Mouse (Mus musculus) adrenal gland, adult 8-10 months (tissue): Measurements from ENCODE around the gene Pkp4. TPM values are rescaled to one million over a fixed set of nuclear protein-coding genes. Genes with fewer than 3 reads are reported as not detected.

Source experiments
- DNase-seq: peaks from one replicate; pipeline ENCODE4 v3.0.0; 2022
- total RNA-seq, 4 experiments: library from RNA; stranded (reverse); gene quantifications; 2 replicates each; pipeline ENCODE4 v1.2.4; 2022

Pkp4 gene
- total RNA-seq, 4 experiments from 2014 or later = 40.7 to 55.5 (median 45.6) TPM

DNA sequence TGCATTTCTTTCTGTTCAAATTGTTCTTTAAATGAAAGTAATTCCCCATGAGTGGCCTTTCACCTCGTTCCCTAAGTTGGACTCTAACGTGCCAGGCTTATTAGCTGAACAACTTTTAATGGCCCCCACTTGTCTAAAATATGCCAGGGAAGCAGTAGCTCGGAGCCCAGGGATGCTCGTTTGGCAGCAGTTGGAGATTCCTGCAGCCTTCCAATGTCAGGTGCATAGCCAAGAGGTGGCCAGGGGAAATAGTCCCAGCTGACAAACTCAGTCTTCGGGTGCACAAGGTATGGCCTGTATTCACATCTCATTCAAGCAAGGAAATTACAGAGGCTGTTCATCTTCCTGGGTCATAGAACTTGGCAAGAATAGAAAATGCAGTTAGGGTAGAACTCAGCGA is 112.1 kb downstream of the Pkp4 start:
- no peak for DNase-seq

DNA sequence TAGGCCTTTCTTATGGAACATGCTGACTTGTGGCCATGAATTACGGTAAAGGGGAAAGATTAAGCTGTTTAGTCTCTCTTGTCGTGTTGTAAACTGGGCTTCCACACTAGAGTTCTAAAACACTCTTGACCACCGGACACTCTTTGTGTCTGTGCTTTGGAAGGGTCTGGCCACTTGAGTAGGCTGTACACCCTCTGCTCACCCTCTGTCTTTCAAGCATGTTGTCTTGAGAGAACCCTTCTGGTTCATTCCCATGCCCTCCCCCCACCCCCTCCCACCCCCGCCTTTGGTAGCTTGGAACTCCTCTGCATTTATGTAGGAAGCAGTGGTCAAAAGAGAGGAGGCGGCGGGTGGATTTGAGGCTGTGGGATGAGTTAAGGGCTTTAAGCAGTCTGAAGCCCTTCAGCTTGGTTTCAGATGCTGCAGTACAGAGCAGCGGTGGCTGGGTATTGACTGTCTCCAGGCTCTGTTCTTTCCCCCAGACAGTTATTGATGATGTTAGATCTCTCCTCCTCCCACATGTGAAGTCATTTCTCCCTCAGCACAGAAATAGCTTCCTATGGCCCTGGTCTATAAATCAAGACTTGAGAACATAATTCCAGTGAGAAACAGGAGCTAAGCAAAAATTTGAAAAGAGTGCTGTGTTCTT is 120.4 kb downstream of the Pkp4 start:
- DNase-seq = no peak

DNA sequence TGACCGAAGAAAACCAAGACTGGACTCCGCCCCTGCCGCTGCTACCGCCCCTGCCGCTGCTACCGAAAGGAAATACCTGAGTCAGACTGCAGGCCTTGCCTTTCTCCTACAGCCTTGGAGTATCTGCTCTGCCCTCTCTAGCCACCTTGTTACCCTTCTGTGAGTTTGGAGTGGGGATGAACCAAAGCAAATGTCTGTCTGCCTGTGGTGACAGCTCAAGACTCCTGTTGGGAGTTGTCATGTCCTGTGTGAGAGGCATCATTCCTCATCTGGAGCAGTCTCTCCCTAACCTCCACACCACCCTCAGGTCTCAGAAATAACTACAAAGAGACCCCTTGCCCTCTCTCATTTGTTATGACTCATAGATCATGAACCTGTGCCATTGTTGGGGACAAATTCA is 122.3 kb downstream of the Pkp4 start:
- DNase-seq = no peak

DNA sequence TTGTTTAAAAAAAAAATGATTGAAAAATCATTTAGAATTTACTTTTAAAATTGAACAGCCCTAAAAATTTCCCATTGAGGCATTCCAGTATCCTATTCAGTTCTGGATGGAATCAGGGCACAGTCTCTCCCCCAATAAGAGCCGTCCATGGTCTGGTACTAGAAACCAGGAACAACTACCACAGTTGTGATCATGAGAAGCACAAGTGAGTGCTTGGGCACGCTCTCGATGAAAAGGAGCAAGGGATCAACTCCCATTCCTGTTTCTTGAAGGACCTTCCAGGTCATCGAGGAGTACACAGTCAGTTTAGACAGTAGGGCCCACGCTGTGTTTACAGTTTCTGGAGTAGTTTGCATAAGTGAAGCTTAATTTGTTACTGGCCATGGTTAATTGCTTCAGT is 123.6 kb downstream of the Pkp4 start:
- no peak for DNase-seq

DNA sequence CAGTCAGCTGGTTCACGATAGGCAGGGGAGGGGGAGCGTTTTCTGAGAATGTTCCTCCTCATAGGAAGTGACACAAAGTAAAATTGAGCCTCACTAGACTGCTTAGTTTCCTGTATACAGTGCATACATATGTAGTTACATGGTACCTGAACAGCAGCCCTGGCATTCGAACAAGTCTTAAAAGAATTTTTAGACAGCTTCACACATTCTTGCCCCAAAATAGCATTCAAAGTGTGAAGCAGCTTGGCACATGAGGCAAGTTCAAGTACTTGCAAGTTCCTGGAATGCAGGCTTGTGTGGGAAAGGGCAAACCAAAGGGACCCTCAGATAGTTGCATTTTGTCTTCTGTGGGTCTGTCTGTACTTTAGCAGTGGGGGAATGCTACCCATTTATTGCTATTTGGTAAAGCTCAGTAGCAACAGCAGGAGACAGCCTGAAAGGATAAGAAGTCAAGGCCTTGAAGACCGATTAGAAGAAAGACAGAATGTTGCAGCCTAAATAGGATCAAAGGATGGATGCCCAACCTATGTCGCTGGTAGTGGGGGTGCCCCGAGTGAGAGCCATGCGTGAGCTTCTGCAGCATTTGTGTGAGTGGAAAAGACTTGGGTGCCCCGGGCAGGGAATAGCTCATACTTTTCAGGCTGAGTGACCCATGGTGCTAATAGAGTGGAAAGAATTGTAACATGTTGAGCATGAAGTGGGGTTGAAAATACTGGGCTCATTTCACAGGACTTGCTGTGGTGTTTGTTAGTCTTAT is 124.3 kb downstream of the Pkp4 start:
- DNase-seq = no peak

DNA sequence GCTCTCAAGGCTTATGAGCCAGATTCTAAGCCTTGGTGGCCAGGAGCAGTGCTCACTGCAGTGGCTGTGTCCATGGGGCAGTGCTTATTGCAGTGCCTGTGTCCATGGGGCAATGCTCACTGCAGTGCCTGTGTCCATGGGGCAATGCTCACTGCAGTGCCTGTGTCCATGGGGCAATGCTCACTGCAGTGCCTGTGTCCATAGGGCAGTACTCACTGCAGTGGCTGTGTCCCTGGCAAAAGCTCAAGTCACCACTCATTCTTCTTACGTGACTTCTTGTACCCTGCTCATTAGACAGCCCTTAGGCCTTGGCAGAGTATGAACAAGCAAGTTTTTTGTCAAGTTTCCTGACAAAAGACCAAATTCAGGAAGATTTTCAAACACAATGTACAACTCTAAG is 124.9 kb downstream of the Pkp4 start:
- peak; percentile 18 for DNase-seq

DNA sequence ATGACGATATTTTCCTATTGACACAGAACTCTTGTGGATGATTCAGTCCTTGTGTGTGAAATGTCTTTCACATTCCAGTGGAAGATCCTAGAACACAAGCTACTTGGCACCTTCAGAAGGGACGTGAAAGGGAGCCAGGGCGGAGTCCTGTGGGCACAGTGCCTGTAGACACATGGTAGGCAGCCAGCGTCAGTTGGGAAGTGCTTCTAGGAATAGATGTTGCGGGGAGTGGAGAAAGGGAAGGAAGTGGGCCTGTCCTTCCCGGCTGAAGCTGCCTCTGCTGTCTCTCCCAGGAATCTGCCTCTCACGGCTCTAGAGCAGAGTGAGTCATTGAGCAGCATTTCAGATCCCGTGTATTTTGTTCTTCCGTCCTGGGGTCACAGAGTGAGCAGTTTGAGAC is 125.6 kb downstream of the Pkp4 start:
- peak; percentile 38 for DNase-seq

DNA sequence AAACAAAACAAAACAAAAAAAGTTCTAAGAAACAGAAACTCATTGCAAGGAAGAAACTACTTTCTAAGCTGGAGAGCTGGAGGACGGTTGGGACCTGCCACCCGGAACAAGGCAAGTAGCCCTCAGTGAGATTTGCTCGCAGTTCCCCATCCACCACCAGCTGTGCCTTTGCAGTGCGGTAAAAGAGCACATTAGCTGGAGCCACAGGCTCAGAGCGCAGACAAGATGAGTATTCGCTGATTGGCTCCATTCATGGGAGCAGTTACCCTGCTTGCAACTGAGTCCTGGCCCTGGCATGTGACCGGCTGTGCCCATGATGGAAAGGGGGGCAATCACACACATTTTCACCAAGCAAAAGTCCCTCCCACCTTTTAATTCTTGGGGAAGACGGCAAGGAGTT is 127.0 kb downstream of the Pkp4 start:
- no peak for DNase-seq

DNA sequence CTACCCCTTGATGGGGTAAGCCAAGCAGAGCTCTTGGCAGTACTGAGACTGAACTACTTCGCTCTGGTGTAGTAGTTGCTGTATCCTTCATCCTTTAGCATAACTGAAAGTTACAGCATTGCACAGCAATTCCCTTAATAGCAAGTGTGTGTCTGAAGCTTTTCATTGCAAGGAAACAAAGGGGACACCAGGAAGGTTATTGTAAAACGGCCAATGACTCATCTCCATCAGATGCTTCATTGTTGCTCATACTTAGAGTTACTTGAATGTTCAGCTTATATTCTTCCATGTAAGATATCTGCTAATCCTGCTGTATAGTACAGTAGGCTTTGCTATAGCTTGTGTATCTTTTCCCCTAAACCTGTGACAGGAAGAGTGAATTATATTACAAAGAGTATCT is 128.8 kb downstream of the Pkp4 start:
- no peak for DNase-seq

DNA sequence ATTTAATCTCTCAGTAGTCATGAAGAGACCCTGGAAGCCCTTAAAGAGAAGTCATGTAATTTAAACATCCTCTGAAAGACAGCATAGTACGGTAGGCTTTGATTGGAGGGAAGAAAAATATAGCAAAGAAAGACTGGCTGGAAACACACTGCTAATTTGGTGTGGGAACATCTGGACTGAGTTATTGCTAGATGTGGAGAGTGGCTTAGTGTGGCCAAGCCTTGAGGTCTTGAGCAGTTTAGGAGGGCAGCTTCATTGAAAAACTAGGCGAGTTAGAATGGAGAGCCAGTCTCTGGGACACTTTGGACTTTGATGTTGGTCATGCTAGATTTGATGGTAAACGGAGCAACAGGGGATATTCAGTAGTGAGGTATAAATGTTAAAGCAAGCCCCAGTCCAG is 129.7 kb downstream of the Pkp4 start:
- no peak for DNase-seq

DNA sequence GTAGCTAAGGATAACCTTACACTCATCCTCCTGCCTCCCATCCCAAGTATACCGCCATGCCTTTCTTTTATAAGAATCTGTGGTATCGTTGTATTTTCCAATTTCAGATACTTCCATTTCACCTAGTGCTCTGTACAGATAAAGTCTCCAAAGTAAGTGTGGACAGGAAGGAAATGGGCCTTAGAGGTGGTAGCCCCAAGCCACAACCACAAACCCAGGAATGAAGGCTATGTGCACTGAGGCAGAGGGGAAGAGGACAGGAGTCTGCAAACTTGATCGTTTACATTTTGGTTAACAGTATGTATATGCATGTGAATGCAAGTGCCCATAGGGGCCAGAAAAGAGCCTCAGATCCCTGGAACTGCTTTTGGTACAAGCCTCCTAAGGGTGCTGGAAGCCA is 139.2 kb downstream of the Pkp4 start:
- no peak for DNase-seq

DNA sequence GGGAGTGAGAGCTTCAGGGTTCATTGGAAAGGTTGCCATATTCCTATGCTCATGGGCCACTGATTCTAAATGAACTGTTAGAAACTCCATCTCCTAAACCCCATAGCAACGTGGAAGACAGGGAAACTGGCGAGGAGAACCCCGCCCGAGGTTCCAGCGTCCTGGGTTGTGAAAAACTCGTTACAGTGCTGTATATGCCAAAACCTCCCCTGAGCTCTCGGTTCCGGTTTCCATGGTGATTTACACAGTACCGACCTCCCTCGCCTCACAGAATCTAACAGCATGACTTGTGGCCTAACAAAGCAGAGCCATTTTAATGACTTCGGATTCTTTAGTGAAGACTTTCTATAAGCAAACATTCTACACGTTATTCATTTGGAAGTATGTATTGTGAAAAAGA is 141.0 kb downstream of the Pkp4 start:
- DNase-seq = no peak

DNA sequence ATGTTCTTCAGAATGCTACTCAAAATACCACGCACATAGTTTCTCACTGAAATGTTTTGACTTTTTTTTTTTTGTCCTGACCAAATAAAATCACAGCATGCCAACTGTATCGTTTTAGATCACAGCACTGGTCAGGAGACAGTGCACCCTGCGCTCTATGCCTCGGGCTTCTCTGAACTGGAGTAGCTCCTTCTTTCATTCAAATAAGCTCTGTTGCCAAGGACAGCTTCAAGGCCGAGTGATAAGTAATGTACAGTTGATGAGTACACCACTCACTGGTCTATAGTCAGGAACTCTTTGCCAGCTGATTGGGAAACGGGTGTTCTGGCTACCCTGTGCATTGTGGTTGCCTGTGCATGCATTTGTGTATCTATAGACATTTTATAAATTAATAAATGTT is 141.8 kb downstream of the Pkp4 start:
- DNase-seq = peak; percentile 21

DNA sequence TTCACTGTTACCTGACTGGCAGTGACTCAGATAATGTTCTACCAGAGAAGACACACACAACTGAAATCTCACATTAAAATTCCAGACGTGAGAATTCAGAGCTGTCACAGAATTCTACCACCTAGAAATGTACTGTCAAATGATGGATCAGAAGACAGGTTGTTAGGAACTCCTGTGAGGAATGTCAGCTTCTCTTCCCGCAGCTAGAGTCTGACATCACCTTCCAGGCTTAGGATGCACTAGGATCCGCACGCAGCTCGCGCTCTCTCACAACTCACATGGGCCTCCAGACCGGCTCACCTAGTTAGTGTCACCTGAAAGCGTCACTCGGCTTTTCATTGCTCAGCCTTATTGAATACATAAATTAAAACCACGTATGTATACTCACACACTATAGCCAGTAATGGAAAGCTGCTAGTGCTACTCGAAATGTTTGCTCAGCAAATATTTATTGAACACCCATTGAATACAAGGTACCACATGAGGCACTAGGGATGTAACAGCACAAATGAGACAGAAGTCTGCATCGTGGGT is 142.9 kb downstream of the Pkp4 start:
- DNase-seq = no peak

DNA sequence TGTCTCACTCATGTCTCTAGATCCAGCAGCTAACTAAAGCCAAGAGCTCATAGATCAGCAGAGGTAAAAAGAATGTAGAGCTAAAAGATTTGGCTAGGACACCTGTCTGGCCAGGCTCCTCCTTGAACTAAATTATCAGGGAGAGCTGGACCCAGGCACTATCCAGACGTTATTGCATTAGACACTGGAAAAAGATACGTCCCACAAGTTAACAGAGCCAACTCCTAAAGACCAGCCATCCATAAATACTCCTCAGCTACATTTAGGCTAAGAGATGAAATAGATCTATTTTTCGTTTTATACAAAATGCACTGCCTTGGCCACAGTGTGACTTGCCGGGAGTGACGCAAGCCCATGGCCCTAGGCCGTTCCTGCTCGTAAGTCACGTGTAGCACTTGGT is 146.7 kb downstream of the Pkp4 start:
- no peak for DNase-seq

DNA sequence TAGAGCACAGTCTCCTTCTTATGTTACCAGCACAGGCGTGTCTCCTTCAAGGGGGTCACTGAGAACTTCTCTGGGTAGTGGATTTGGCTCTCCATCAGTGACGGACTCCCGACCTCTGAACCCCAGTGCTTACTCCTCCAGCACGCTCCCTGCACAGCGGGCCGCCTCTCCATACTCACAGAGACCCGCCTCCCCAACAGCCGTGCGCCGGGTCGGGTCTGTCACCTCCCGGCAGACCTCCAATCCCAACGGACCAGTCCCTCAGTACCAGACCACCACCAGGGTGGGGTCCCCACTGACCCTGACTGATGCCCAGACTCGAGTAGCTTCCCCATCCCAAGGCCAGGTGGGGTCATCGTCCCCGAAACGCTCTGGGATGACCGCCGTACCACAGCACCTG is 147.4 kb downstream of the Pkp4 start:
- no peak for DNase-seq

DNA sequence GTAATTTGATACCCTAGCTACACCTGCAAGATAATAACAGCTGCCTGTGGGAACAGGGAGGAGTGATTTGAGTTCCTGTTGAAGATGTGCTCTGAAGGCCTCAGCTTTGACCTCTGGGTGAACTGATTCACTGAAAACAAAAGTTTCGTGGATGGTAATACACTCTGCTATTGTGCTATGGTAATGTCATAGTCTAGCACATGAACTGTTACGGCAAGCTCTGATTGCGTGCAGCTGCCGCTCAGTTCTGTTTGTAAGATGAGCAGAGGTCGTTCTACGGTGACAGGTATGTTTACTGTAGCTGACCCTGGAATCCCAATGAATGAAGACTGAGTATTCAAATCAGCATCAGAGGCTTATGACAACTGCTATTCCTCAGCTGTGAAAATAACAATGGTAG is 152.6 kb downstream of the Pkp4 start:
- DNase-seq = no peak

DNA sequence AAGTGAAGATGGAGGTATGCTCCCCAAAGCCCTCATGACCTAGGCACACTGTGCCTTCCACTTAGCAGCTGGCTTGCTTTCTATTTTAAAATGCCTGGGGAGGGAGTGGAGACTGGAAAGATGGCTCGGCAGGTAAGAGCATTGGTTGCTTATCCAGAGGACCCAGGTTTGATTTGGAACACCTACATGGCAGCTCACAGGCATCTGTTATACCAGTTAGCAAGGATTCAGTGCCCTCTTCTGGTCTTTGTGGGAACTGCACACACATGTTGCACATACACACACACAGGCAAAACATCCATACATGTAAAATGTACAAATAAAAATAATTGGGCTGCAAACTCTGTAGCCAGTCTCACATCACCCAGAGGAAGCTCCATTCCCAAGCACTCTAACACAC is 158.0 kb downstream of the Pkp4 start:
- DNase-seq = no peak

DNA sequence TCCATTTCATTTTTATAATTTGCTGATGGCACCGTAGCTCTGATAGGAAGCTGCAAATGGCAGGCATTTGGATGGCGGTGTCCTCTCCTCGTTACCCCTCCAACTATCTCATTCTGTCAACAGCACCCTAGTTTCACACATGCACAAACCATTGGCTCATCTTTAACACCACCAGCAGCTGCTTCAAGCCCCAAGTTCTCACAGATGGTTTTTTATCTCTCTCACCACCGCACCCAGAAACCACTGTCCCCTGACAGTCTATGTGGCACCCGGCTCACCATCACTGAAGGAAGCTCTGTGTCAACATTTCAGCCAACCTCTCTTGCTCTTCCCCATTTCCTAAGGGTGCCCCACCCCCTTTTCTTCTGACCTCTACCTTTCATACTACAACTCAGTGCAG is 167.3 kb downstream of the Pkp4 start:
- DNase-seq = no peak

DNA sequence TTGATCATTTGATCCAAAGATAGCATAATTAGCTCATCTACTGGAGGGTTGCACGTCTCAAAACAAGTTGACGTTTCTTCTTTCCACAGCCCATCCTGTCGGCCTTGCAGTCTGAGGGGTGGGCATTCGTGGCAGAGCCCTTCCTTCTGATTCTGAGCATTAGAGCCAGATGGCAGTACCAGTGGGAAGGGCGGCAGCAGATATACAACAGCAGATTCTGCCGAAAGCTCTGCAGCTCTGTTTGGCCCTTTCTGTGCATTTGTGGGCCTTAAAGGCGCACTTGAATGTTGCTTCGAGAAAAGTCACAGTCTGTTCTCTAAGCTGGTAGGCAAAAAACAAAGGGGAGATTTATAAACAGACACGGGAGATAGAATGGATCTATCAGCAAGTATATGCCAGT is 170.4 kb downstream of the Pkp4 start:
- no peak for DNase-seq

DNA sequence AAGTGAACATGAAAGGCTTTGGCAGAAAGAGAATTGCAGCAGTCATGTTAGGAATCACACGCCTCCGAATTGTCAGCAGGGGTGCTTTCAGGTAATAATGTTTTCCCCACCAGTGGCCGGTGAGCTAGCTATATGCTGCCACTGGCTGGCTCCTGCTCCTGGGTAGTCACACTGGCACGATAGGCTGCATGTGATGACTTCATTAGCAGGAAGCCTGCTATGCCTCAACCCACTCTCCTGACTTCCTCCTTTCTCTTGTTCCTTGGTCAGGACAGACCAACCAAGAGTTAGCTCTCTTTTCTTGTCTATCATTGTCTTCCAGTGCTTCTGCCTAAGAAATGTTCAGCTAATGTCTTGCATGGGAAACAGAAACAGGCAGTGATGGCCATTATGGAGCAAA is 171.9 kb downstream of the Pkp4 start:
- no peak for DNase-seq

DNA sequence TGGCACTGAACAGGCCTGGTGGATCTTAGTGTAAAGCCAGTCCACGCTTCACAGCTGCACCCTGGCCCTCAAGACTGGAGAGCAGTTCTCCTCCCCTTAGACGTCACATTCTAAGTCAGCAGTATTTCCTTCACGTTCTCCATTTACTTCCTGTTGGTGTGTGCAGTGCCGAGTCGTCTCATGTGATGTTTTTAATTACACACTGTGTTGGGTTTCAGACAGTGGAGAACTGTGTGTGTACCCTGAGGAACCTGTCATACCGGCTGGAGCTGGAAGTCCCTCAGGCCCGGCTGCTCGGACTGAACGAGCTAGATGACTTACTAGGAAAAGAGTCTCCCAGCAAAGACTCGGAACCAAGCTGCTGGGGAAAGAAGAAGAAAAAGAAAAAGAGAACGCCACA is 177.9 kb downstream of the Pkp4 start:
- DNase-seq = no peak

DNA sequence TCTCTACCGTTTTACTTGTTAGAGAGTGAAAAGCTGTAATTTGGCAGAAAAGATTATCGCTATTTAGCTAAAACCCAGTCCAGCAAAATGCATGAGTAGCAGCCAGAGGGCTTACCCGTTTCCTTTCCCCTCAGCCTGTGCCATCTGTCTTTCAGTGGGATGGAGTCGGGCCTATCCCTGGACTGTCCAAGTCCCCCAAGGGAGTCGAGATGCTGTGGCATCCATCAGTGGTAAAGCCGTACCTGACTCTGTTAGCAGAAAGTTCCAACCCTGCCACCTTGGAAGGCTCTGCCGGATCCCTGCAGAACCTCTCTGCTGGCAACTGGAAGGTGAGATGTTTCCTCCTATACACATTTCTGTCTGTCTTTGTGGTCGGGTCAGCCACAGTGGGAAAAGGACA is 178.3 kb downstream of the Pkp4 start:
- DNase-seq = no peak

DNA sequence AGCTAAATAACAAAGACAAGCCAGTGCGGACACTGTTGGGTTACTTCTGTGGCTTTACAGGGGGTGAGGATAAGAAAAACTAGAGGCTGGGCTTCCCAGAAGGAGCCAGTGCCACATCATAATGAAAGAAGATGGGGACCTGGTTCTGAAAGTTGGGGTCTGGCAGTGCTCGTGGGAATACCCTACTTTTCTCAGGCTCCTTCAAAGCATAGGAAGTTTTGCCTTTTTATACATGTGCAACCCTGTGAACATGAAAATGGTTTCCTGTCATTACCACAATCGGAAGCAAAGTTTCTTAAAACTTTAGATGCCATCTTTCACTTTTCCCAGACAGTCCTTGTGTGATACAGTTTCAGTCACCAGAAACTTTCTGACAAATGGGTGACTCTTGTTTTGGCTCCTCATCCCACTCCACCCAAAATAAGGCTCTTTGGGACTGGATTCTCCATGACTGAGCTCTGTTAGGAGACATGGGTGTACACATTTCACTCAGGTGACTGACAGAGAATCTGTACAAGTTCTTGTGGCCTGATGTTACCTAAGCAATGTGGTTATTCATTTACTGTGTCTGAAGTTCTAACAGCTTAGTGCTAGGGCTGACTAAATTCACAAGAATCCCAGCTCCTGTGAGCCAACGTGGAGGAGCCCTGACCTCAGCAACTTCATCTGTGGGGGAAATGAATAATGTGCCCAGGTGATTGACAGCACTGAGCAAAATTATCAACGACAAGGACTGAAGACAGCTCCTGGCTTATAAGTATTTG is 179.3 kb downstream of the Pkp4 start:
- no peak for DNase-seq
